7 mouse cellular contexts compared by ENCODE assay signal in the genomic region with DNA sequence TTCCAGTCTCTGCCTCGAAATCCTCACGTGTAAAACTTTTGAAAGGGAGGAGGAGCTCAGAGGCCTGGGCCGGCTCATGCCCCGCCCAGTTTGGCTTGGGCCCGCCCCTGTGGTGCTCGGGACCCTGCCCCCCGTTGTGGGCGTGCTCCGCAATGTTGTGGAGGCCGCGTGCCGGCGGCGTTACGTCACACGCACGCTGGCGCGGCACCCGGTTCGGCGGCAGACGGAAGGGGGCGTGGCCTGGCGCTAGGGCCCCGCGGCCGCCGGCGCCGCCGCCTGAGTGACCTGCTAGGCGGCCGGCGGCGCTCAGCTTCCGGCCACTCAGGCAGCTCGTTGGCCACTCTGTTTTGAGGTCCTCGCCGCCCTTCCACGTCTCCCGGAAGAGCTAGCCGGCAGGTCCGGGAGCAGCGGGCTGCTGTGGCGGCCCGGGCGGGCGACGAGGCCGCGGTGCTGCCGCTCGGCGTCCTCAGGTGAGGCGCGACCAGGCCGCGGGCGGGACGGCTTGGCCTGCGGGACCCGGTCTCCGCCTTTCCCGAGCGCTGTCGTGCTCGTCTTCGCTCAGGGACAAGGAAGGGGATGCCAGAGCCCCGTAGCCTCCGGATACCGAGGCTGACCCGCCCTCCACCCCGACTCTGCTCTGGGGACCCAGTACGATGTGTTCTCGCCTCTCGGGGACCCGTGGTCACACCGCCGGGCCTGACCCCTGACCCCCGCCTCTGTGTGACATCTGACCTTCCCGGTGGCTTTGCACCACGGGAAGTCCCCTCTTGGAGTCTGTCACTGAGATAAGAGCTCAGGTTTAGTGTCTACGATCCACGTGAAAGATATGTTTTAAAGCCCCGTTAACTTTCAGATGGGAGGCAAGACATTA. TPM values are rescaled to one million over a fixed set of nuclear protein-coding genes. Genes with fewer than 3 reads are reported as not detected.
A peak's percentile ranks its signal among the peaks of the same experiment; 100 is the strongest.
DNase-seq lines count a peak whose midpoint lies in the region; ATAC-seq and TF ChIP-seq lines count a peak whose summit lies in the region.

A gene (plus strand): TSS at position 242 of the 871 bp plus-strand sequence.

- H3K9ac ChIP-seq in embryonic facial prominence, embryonic 12.5 days: peak within 1 kb of the TSS; percentile 81
- H3K9ac ChIP-seq in limb, embryonic 12.5 days (replicated peaks): peak within 1 kb of the TSS; percentile 79
- peak within 1 kb of the TSS; percentile 88 for H3K9ac ChIP-seq in midbrain, embryonic 15.5 days

- DNase-seq in adrenal gland, postnatal 25 days: peak; percentile 99
- DNase-seq in heart, adult 18-20 months: peak; percentile 97 to 98
- peak; percentile 99 for DNase-seq in kidney, adult 2 months
- peak; percentile 91 to 97 for DNase-seq in spleen, adult 2 months (ENCODE audit: low read depth in 1 of 2, low spot score in 2 of 2)

- peaks cover 9% of the 10 kb centered on the region for H3K36me3 ChIP-seq in embryonic facial prominence, embryonic 12.5 days
- H3K36me3 ChIP-seq in kidney, adult 2 months (ENCODE audit: control insufficient read depth, insufficient read depth, low read length): peaks cover 4% of the 10 kb centered on the region
- H3K36me3 ChIP-seq in limb, embryonic 12.5 days: peaks cover 21% of the 10 kb centered on the region
- peaks cover 8% of the 10 kb centered on the region; the same call in 1 of the 2 replicates for H3K36me3 ChIP-seq in midbrain, embryonic 15.5 days (replicated peaks)
- H3K36me3 ChIP-seq in spleen, adult 2 months (ENCODE audit: control insufficient read depth, insufficient read depth, low read length): peaks cover 6% of the 10 kb centered on the region; the same call in 1 of the 2 replicates

- peak within 1 kb of the TSS; percentile 80 for H3K4me2 ChIP-seq in embryonic facial prominence, embryonic 12.5 days (replicated peaks)
- H3K4me2 ChIP-seq in limb, embryonic 12.5 days: peak within 1 kb of the TSS; percentile 77
- peak within 1 kb of the TSS; percentile 73 for H3K4me2 ChIP-seq in midbrain, embryonic 15.5 days

- peak; percentile 62 for TF ChIP-seq POLR2A in kidney, adult 2 months (IDR thresholded peaks at IDR 0.05; ENCODE audit: low read depth, low read length)
- peak; percentile 61 for TF ChIP-seq POLR2A in spleen, adult 2 months (IDR thresholded peaks at IDR 0.05; ENCODE audit: low read depth, low read length)

- under 1% methylated on average over 79 of the region's 86 CpGs for WGBS in embryonic facial prominence, embryonic 12.5 days
- under 1% methylated on average over 84 of the region's 86 CpGs for WGBS in kidney, adult 2 months
- under 1% methylated on average over 86 of the region's 86 CpGs for WGBS in limb, embryonic 12.5 days
- WGBS in midbrain, embryonic 15.5 days: under 1% methylated on average over 77 of the region's 86 CpGs
- WGBS in spleen, adult 2 months: 1% methylated on average over 77 of the region's 86 CpGs

- H3K9me3 ChIP-seq in embryonic facial prominence, embryonic 12.5 days: no peaks in the 10 kb centered on the region
- no peaks in the 10 kb centered on the region for H3K9me3 ChIP-seq in limb, embryonic 12.5 days
- H3K9me3 ChIP-seq in midbrain, embryonic 15.5 days: no peaks in the 10 kb centered on the region

- H3K4me1 ChIP-seq in embryonic facial prominence, embryonic 12.5 days: peaks cover 6% of the 10 kb centered on the region; the same call in 1 of the 2 replicates
- H3K4me1 ChIP-seq in kidney, adult 2 months (ENCODE audit: control insufficient read depth, insufficient read depth, low read length): peaks cover 3% of the 10 kb centered on the region; the same call in 1 of the 2 replicates
- peaks cover 7% of the 10 kb centered on the region for H3K4me1 ChIP-seq in limb, embryonic 12.5 days (replicated peaks)
- H3K4me1 ChIP-seq in midbrain, embryonic 15.5 days: peaks cover 9% of the 10 kb centered on the region
- no peaks in the 10 kb centered on the region for H3K4me1 ChIP-seq in spleen, adult 2 months (ENCODE audit: control insufficient read depth, insufficient read depth, insufficient read length)

- H3K27me3 ChIP-seq in embryonic facial prominence, embryonic 12.5 days: no peaks in the 10 kb centered on the region
- no peaks in the 10 kb centered on the region for H3K27me3 ChIP-seq in kidney, adult 2 months (replicated peaks; ENCODE audit: control insufficient read depth, insufficient read depth, low read length)
- no peaks in the 10 kb centered on the region for H3K27me3 ChIP-seq in limb, embryonic 12.5 days
- H3K27me3 ChIP-seq in midbrain, embryonic 15.5 days (replicated peaks): no peaks in the 10 kb centered on the region
- no peaks in the 10 kb centered on the region for H3K27me3 ChIP-seq in spleen, adult 2 months (ENCODE audit: control insufficient read depth, insufficient read depth, low read length)

- peak; percentile 95 for ATAC-seq in embryonic facial prominence, embryonic 12.5 days (ENCODE audit: insufficient number of reproducible peaks, insufficient read depth, low FRiP score, low TSS enrichment)
- ATAC-seq in limb, embryonic 12.5 days (ENCODE audit: insufficient number of reproducible peaks, insufficient read depth, low FRiP score, low TSS enrichment, low read depth): peak; percentile 99
- peak; percentile 98 for ATAC-seq in midbrain, embryonic 15.5 days (replicated peaks)

- no peak for TF ChIP-seq CTCF in kidney, adult 2 months (conservative IDR thresholded peaks at IDR 0.05; ENCODE audit: insufficient read depth, insufficient read length, low read depth, low read length)
- no peak for TF ChIP-seq CTCF in spleen, adult 2 months (IDR thresholded peaks at IDR 0.05; ENCODE audit: extremely low read depth, insufficient read depth, insufficient read length, insufficient replicate concordance)

- peak within 1 kb of the TSS; percentile 94 for H3K4me3 ChIP-seq in embryonic facial prominence, embryonic 12.5 days
- peak within 1 kb of the TSS; percentile 95 for H3K4me3 ChIP-seq in kidney, adult 2 months (ENCODE audit: insufficient read depth, low read depth, low read length)
- H3K4me3 ChIP-seq in limb, embryonic 12.5 days (replicated peaks): peak within 1 kb of the TSS; percentile 93
- H3K4me3 ChIP-seq in midbrain, embryonic 15.5 days: peak within 1 kb of the TSS; percentile 88
- peak within 1 kb of the TSS; percentile 88 for H3K4me3 ChIP-seq in spleen, adult 2 months (ENCODE audit: extremely low read depth, insufficient read depth, insufficient read length)

- peak within 1 kb of the TSS; percentile 51 for H3K27ac ChIP-seq in embryonic facial prominence, embryonic 12.5 days
- peak within 1 kb of the TSS; percentile 58; the same call in 1 of the 2 replicates for H3K27ac ChIP-seq in kidney, adult 2 months (ENCODE audit: insufficient read depth, low read depth, low read length)
- H3K27ac ChIP-seq in limb, embryonic 12.5 days: peak within 1 kb of the TSS; percentile 66
- H3K27ac ChIP-seq in midbrain, embryonic 15.5 days: peak within 1 kb of the TSS; percentile 75
- peak within 1 kb of the TSS; percentile 62 for H3K27ac ChIP-seq in spleen, adult 2 months (ENCODE audit: insufficient read depth, low read length)

RNA-seq across cellular contexts. Expression of the gene that starts here (rescaled TPM):
- total RNA-seq in adrenal gland, postnatal 25 days (2021): 44.1 and 51.4 TPM in 2 replicates
- polyA plus RNA-seq in embryonic facial prominence, embryonic 12.5 days (2016; fragmentation: Nextera tagmentation; extraction: Ambion mirVana): 35.9 and 41.2 TPM in 2 replicates
- 10 to 100 TPM; 25.7 to 28.3 TPM for total RNA-seq in heart, adult 18-20 months (2021)
- 12.8 and 14.8 TPM in 2 replicates for polyA plus RNA-seq in kidney, adult 2 months (2012; rRNA removed)
- 37.5 and 37.6 TPM in 2 replicates for polyA plus RNA-seq in limb, embryonic 12.5 days (2016; fragmentation: Nextera tagmentation; extraction: Ambion mirVana)
- 25.5 and 31.0 TPM in 2 replicates for polyA plus RNA-seq in midbrain, embryonic 15.5 days (2015; fragmentation: Nextera tagmentation; extraction: Ambion mirVana)
- 6.9 and 9.3 TPM in 2 replicates for polyA plus RNA-seq in spleen, adult 2 months (2012; rRNA removed)

Comparison
In these comparisons a context has a peak if more than half of its experiments do, and no peak if none do; other contexts are left out.
1. Peak in every context shown above with its lines: DNase-seq, ATAC-seq, H3K4me3 ChIP-seq and H3K27ac ChIP-seq.